Mouse (Mus musculus) regulatory T cell (primary cell): ENCODE data around the gene Vmn1r33.
"Not testable (repeated sequence)": the region's sequence is repeated elsewhere in the genome, so short reads cannot be mapped to it uniquely, and the experiment has no call there.

ENCODE experiments used
- in situ Hi-C: fragments of 300-600 bp; cut with MboI, MseI; formaldehyde crosslinking; loops from one replicate; pipeline ENCODE4 v1.15.1; 2025; ENCODE audit warnings: high pct_unique_total_duplicates

Gene Vmn1r33

GRCm38 (mm10) chr6:66618182-66618581 is at the start of gene Vmn1r33:
TSS of gene Vmn1r33 (minus strand) at chr6:66618282.
- in situ Hi-C loops: not testable (repeated sequence)

- in situ Hi-C loops: no loop called here
Measured at GRCm38 (mm10) chr6:66643779-66644178, 25.7 kb upstream of the Vmn1r33 start, which contains the start of gene Vmn1r34. TSS of gene Vmn1r34 (minus strand) at chr6:66643879.

GRCm38 (mm10) chr6:66595804-66596203 is 22.3 kb downstream of the Vmn1r33 start:
- in situ Hi-C loops: no loop called here
